Mouse (Mus musculus) neural tube, embryonic 12.5 days (tissue): ENCODE measurements around the gene Ccrl2. TPM values are rescaled to one million over a fixed set of nuclear protein-coding genes. Genes with fewer than 3 reads are reported as not detected.

Experiments used
- ATAC-seq: fragments of 200-750 bp; cut with Nextera tagmentation; 2 replicates; pipeline ENCODE4 v1.8.0; 2017; ENCODE audit warnings: low read depth, mild to moderate bottlenecking, moderate TSS enrichment, moderate library complexity; ENCODE audit not compliant: low FRiP score
- H3K27ac ChIP-seq: fragments of 300-500 bp; sonication (generic); 2 replicates; pipeline ENCODE4 v1.5.1; 2016
- H3K27me3 ChIP-seq: fragments of 300-500 bp; sonication (generic); replicated peaks from 2 replicates; pipeline ENCODE4 v1.6.1; 2016; ENCODE audit warnings: mild to moderate bottlenecking
- H3K36me3 ChIP-seq: fragments of 300-500 bp; sonication (generic); 2 replicates; pipeline ENCODE4 v1.6.1; 2016; ENCODE audit warnings: mild to moderate bottlenecking
- H3K4me1 ChIP-seq: fragments of 300-500 bp; sonication (generic); 2 replicates; pipeline ENCODE4 v1.6.1; 2016
- H3K4me2 ChIP-seq: fragments of 300-500 bp; sonication (generic); replicated peaks from 2 replicates; pipeline ENCODE4 v1.6.1; 2016; ENCODE audit warnings: mild to moderate bottlenecking
- H3K4me3 ChIP-seq: fragments of 300-500 bp; sonication (generic); 2 replicates; pipeline ENCODE4 v1.5.1; 2016
- H3K9ac ChIP-seq: fragments of 300-500 bp; sonication (generic); 2 replicates; pipeline ENCODE4 v1.6.1; 2016; ENCODE audit warnings: mild to moderate bottlenecking
- H3K9me3 ChIP-seq: fragments of 300-500 bp; sonication (generic); 2 replicates; pipeline ENCODE4 v1.6.1; 2016; ENCODE audit warnings: mild to moderate bottlenecking
- WGBS: fragments of 180-500 bp; shearing (Covaris S2); methylation state at CpG from one replicate; pipeline ENCODE4 v1.1.7; 2016; 5-methylcytosine and 5-hydroxymethylcytosine counted together
- polyA plus RNA-seq: library from polyadenylated mRNA; unstranded; fragments of >200 nt; fragmentation: Nextera tagmentation; extraction: Ambion mirVana; gene quantifications from 2 replicates; pipeline ENCODE4 v1.2.1, GENCODE M21; 2016

The Ccrl2 gene
- polyA plus RNA-seq, 1 experiment from 2014 or later = 0.70 TPM

- Histone ChIP-seq H3K9me3 (no peaks in the 10 kb centered on the region), H3K9ac (no peak overlapping the region), H3K4me3 (no peak overlapping the region), H3K4me2 (0 out of 2 replicates have a peak overlapping the region, but pooled peaks have one; percentile 17), H3K27me3 (no peaks in the 10 kb centered on the region), H3K4me1 (no peaks in the 10 kb centered on the region), H3K36me3 (no peaks in the 10 kb centered on the region), H3K27ac (no peak overlapping the region)
- WGBS = 76% methylated on average over 14 of the region's 14 CpGs
- no peak for ATAC-seq
These were observed 438 bp upstream of the Ccrl2 start for GRCm38 (mm10) chr9:111057544-111058370.

DNA sequence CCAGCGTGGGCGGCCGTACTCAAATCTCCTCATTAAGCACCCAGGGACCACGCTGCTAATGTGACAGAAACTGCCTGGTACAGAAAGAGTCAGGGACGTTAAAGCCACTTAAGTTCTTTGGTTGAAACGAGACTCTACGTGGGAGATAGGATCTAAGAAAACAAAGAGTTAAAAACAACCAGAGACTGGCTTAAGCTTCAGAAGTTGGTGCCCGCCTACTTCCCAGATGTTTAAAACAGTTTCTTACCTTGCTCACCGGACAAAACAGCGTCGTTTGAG lies 861 bp downstream of the Ccrl2 start:
- no peak overlapping the region for H3K27ac ChIP-seq
- no peaks in the 10 kb centered on the region for H3K36me3 ChIP-seq
- peak overlapping the region; percentile 13; the same call in 1 of the 2 replicates for H3K4me3 ChIP-seq
- peak overlapping the region; percentile 17 for H3K4me2 ChIP-seq
- no peaks in the 10 kb centered on the region for H3K9me3 ChIP-seq
- WGBS = 49% methylated on average over 11 of the region's 11 CpGs
- H3K27me3 ChIP-seq = no peaks in the 10 kb centered on the region
- H3K9ac ChIP-seq = no peak overlapping the region
- no peaks in the 10 kb centered on the region for H3K4me1 ChIP-seq
- ATAC-seq = no peak

DNA sequence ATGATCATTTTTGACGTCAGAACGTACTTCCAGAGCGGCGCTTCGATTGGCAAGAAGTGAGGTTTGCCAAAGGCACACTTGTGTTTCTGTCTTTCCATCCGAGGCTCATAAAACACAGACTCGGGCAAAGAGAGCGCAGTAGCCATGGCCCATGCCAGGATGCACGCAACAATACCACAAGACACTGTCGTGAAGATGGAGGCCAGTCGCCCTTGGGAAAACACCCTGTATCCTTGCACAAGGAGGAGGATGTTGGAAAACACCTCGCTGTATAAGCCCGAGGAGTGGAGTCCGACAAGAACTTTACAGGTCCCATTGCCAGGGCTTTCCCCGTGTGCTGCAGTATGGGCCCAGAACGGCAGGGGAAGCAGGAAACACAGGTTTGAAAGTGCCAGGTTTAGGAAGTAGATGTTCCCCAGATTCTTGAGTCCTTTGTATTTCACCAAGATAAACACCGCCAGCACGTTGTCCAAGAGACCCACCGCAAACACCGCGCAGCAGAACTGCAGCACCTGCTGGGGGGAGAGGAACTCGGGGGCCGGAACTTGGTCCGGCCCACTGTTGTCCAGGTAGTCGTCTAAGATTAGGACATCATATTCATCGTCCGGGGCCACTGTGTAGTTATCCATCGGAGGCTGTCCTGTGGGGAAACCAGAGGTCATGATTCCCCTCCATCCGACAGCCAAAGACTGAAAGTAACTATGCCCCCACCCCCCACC lies 1.4 kb downstream of the Ccrl2 start:
- H3K4me3 ChIP-seq = peak overlapping the region; percentile 13; the same call in 1 of the 2 replicates
- H3K27ac ChIP-seq = no peak overlapping the region
- H3K4me1 ChIP-seq = no peaks in the 10 kb centered on the region
- ATAC-seq = no peak
- no peak overlapping the region for H3K9ac ChIP-seq
- no peaks in the 10 kb centered on the region for H3K36me3 ChIP-seq
- H3K9me3 ChIP-seq = no peaks in the 10 kb centered on the region
- peak overlapping the region; percentile 17; the same call in 1 of the 2 replicates for H3K4me2 ChIP-seq
- 87% methylated on average over 29 of the region's 29 CpGs for WGBS
- H3K27me3 ChIP-seq = no peaks in the 10 kb centered on the region

GRCm38 (mm10) chr9:111054923-111055322 lies 2.4 kb downstream of the Ccrl2 start:
- H3K4me3 ChIP-seq = no peak overlapping the region
- no peaks in the 10 kb centered on the region for H3K9me3 ChIP-seq
- H3K9ac ChIP-seq = no peak overlapping the region
- no peak overlapping the region for H3K4me2 ChIP-seq
- WGBS = 91% methylated on average over 9 of the region's 9 CpGs
- H3K4me1 ChIP-seq = no peaks in the 10 kb centered on the region
- H3K27ac ChIP-seq = no peak overlapping the region
- no peaks in the 10 kb centered on the region for H3K27me3 ChIP-seq
- H3K36me3 ChIP-seq = no peaks in the 10 kb centered on the region
- ATAC-seq = no peak

DNA sequence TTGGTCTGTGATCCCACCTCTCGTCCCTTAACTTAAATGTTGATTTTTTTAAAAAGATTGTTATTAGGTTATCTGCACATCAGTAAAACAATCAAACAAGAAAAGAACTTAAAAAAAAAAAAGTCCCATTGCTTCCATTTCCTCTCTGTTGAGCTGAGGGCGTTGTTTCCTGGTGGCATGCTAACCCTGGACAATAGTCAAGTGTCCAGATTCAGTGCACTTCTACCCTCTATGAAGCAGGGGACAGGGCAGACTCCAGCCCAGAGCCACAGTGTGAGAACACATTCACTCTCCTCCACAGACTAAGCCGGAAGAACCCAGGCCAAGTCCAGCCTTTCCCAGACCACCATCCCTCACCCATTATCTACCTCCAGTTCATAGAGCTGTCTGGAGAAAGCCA lies 8.9 kb downstream of the Ccrl2 start:
- H3K4me1 ChIP-seq = no peaks in the 10 kb centered on the region
- no peak overlapping the region for H3K4me2 ChIP-seq
- H3K27me3 ChIP-seq = no peaks in the 10 kb centered on the region
- no peaks in the 10 kb centered on the region for H3K36me3 ChIP-seq
- no peak for ATAC-seq
- H3K9ac ChIP-seq = no peak overlapping the region
- 84% methylated on average over 3 of the region's 3 CpGs for WGBS
- H3K27ac ChIP-seq = no peak overlapping the region
- no peak overlapping the region for H3K4me3 ChIP-seq
- no peaks in the 10 kb centered on the region for H3K9me3 ChIP-seq

GRCm38 (mm10) chr9:111047266-111047665 lies 10.1 kb downstream of the Ccrl2 start:
- Histone ChIP-seq H3K36me3 (no peaks in the 10 kb centered on the region), H3K27ac (no peak overlapping the region), H3K4me3 (no peak overlapping the region), H3K9ac (no peak overlapping the region), H3K27me3 (no peaks in the 10 kb centered on the region), H3K4me1 (no peaks in the 10 kb centered on the region), H3K4me2 (no peak overlapping the region), H3K9me3 (no peaks in the 10 kb centered on the region)
- ATAC-seq = no peak
- 95% methylated on average over 5 of the region's 5 CpGs for WGBS

- no peak overlapping the region for H3K27ac ChIP-seq
- no peak overlapping the region for H3K9ac ChIP-seq
- no peak overlapping the region for H3K4me3 ChIP-seq
- no peaks in the 10 kb centered on the region for H3K36me3 ChIP-seq
- no peak overlapping the region for H3K4me2 ChIP-seq
- no peak for ATAC-seq
- no peaks in the 10 kb centered on the region for H3K9me3 ChIP-seq
- H3K4me1 ChIP-seq = no peaks in the 10 kb centered on the region
- H3K27me3 ChIP-seq = no peaks in the 10 kb centered on the region
- 80% methylated on average over 3 of the region's 3 CpGs for WGBS
These were observed 11.1 kb downstream of the Ccrl2 start for GRCm38 (mm10) chr9:111046222-111046621.

- Histone ChIP-seq H3K36me3 (no peaks in the 10 kb centered on the region), H3K4me2 (no peak overlapping the region), H3K9me3 (no peaks in the 10 kb centered on the region), H3K4me3 (no peak overlapping the region), H3K9ac (no peak overlapping the region), H3K4me1 (no peaks in the 10 kb centered on the region), H3K27me3 (no peaks in the 10 kb centered on the region), H3K27ac (no peak overlapping the region)
- 88% methylated on average over 5 of the region's 5 CpGs for WGBS
- ATAC-seq = no peak
These were observed 15.1 kb downstream of the Ccrl2 start for GRCm38 (mm10) chr9:111042266-111042665.

DNA sequence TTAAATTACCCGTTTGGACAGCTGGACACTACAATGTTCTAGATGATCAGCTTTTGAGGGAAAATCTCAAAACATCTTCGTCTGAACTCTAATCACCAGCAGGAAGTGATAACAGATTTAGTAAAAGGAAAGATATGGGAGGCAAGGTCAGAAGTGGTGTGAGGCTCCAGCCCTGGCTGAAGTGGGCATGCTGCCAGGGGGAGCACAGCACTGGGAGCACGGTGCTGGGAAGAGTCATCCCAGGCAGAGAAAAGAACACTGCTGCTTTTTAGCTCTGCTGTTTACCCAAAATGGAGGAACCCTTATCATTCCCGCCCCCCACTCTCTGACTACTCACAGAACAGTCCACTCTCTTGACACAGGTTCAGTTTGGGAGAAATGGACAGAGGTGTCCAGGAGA lies 17.4 kb downstream of the Ccrl2 start:
- Histone ChIP-seq H3K9ac (no peak overlapping the region), H3K27me3 (no peaks in the 10 kb centered on the region), H3K9me3 (no peaks in the 10 kb centered on the region), H3K36me3 (no peaks in the 10 kb centered on the region), H3K4me3 (no peak overlapping the region), H3K4me2 (no peak overlapping the region), H3K27ac (no peak overlapping the region), H3K4me1 (no peaks in the 10 kb centered on the region)
- 85% methylated on average over 4 of the region's 4 CpGs for WGBS
- ATAC-seq = no peak

DNA sequence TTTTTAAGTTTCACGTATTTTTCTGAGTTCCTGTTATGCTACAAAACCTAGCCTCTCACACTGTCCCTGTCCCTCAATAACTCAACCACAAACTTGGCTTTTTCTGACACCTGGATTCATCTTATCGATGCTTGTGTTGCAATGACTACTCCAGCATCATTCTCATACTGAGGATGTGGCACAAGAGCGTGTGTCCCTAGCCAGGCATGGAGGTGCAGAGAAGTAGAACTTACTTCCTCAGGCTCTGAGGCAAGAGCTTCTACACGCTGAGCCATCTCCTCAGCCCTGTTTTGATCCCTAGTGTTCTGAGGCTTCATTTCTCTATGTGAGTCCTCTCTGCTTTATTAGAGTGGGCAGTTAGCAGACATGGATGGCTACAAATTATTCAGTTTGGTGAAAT lies 23.6 kb downstream of the Ccrl2 start:
- WGBS = 88% methylated on average over 4 of the region's 4 CpGs
- H3K9me3 ChIP-seq = no peaks in the 10 kb centered on the region
- no peaks in the 10 kb centered on the region for H3K4me1 ChIP-seq
- no peaks in the 10 kb centered on the region for H3K27me3 ChIP-seq
- no peak overlapping the region for H3K4me3 ChIP-seq
- H3K9ac ChIP-seq = no peak overlapping the region
- no peak for ATAC-seq
- no peaks in the 10 kb centered on the region for H3K36me3 ChIP-seq
- no peak overlapping the region for H3K27ac ChIP-seq
- H3K4me2 ChIP-seq = no peak overlapping the region

DNA sequence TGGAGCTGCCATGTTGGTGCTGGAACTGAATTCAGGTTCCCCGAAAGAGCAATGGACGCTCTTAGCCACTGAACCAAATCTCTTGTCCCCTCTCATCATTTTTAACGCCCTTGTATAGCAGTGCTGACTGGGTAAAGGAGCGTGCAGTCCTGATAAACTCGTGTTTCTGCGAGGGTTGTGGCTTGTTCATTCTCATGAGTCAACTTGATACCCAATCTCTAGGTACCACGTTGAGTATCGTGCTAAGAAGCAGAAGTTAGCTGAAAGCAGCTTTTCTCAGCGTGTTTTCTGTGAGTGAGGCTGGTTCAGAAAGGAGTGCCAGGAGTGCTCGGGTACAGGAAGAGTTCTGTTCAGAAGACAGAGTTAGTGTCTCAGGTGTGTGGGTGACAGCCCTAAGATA lies 30.5 kb downstream of the Ccrl2 start:
- Histone ChIP-seq H3K9me3 (no peaks in the 10 kb centered on the region), H3K4me1 (no peaks in the 10 kb centered on the region), H3K4me2 (no peak overlapping the region), H3K36me3 (no peaks in the 10 kb centered on the region), H3K9ac (no peak overlapping the region), H3K27me3 (no peaks in the 10 kb centered on the region), H3K27ac (no peak overlapping the region), H3K4me3 (no peak overlapping the region)
- WGBS = 88% methylated on average over 10 of the region's 10 CpGs
- no peak for ATAC-seq

- Histone ChIP-seq H3K9ac (no peak within 1 kb of the TSS), H3K9me3 (no peaks in the 10 kb centered on the region), H3K4me1 (no peaks in the 10 kb centered on the region), H3K4me3 (no peak within 1 kb of the TSS), H3K27ac (no peak within 1 kb of the TSS), H3K27me3 (no peaks in the 10 kb centered on the region), H3K4me2 (no peak within 1 kb of the TSS), H3K36me3 (no peaks in the 10 kb centered on the region)
- WGBS = 79% methylated on average over 5 of the region's 5 CpGs
- no peak for ATAC-seq
These were observed 38.3 kb downstream of the Ccrl2 start, which contains the start of gene Ltf for GRCm38 (mm10) chr9:111019022-111019421. Gene Ltf, plus strand, starts transcription at chr9:111019271.

- H3K4me2 ChIP-seq = no peak overlapping the region
- no peaks in the 10 kb centered on the region for H3K27me3 ChIP-seq
- WGBS = 82% methylated on average over 4 of the region's 4 CpGs
- H3K4me3 ChIP-seq = no peak overlapping the region
- H3K27ac ChIP-seq = no peak overlapping the region
- H3K9ac ChIP-seq = no peak overlapping the region
- H3K4me1 ChIP-seq = no peaks in the 10 kb centered on the region
- no peaks in the 10 kb centered on the region for H3K36me3 ChIP-seq
- ATAC-seq = no peak
- H3K9me3 ChIP-seq = no peaks in the 10 kb centered on the region
These were observed 41.7 kb downstream of the Ccrl2 start for GRCm38 (mm10) chr9:111015658-111016057.
